Mouse (Mus musculus) embryonic facial prominence, embryonic 13.5 days (tissue): ENCODE measurements around the gene Susd6. TPM values are rescaled to one million over a fixed set of nuclear protein-coding genes. Genes with fewer than 3 reads are reported as not detected.

Experiments used
- ATAC-seq: fragments of 200-750 bp; cut with Nextera tagmentation; 2 replicates; pipeline ENCODE4 v1.8.0; 2017; ENCODE audit warnings: low read depth; ENCODE audit not compliant: insufficient number of reproducible peaks, insufficient read depth, low FRiP score, low TSS enrichment
- H3K27ac ChIP-seq: fragments of 300-500 bp; sonication (generic); 2 replicates; pipeline ENCODE4 v1.5.1; 2015; ENCODE audit warnings: moderate library complexity, mild to moderate bottlenecking, inconsistent platforms
- H3K27me3 ChIP-seq: fragments of 300-500 bp; sonication (generic); 2 replicates; pipeline ENCODE4 v1.6.1; 2015; ENCODE audit warnings: mild to moderate bottlenecking, inconsistent platforms
- H3K36me3 ChIP-seq: fragments of 300-500 bp; sonication (generic); 2 replicates; pipeline ENCODE4 v1.6.1; 2015; ENCODE audit warnings: mild to moderate bottlenecking, inconsistent platforms
- H3K4me1 ChIP-seq: fragments of 300-500 bp; sonication (generic); 2 replicates; pipeline ENCODE4 v1.6.1; 2015; ENCODE audit warnings: inconsistent platforms
- H3K4me2 ChIP-seq: fragments of 300-500 bp; sonication (generic); 2 replicates; pipeline ENCODE4 v1.6.1; 2015; ENCODE audit warnings: moderate library complexity, mild to moderate bottlenecking, inconsistent platforms
- H3K4me3 ChIP-seq: fragments of 300-500 bp; sonication (generic); 2 replicates; pipeline ENCODE4 v1.5.1; 2015; ENCODE audit warnings: mild to moderate bottlenecking, inconsistent platforms
- H3K9ac ChIP-seq: fragments of 300-500 bp; sonication (generic); 2 replicates; pipeline ENCODE4 v1.6.1; 2015; ENCODE audit warnings: mild to moderate bottlenecking, inconsistent platforms
- H3K9me3 ChIP-seq: fragments of 300-500 bp; sonication (generic); 2 replicates; pipeline ENCODE4 v1.6.1; 2016; ENCODE audit warnings: inconsistent platforms
- WGBS: fragments of 180-500 bp; shearing (Covaris S2); methylation state at CpG from one replicate; pipeline ENCODE4 v1.1.7; 2015; ENCODE audit warnings: mixed read lengths; 5-methylcytosine and 5-hydroxymethylcytosine counted together
- polyA plus RNA-seq: library from polyadenylated mRNA; unstranded; fragments of >200 nt; fragmentation: Nextera tagmentation; extraction: Ambion mirVana; gene quantifications from 2 replicates; pipeline ENCODE4 v1.2.1, GENCODE M21; 2015

Gene Susd6
- polyA plus RNA-seq, 1 experiment from 2014 or later: 16.0 TPM

DNA sequence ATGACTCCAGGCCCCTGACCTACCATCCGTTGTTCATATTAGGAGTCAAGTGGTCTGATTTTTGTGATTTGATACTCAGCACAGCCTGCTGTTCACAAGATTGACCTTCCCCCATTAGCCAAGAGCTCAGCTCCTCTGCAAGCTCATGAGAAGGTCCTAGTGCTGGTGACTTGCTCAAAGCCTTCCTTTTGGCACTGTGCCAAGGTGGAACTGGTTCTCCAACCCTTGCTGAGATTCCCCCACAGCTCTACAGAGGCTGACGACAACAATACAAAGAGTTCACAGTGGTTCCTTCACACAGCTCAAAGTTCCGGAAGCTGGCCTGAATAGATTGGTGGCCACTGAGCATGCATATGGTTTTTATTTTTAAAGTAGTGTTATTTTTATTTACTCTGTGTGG, 133.9 kb downstream of the Susd6 start:
- Histone ChIP-seq H3K27me3 (no peaks in the 10 kb centered on the region), H3K4me2 (no peak overlapping the region), H3K4me1 (peaks cover 9% of the 10 kb centered on the region), H3K9me3 (no peaks in the 10 kb centered on the region), H3K36me3 (no peaks in the 10 kb centered on the region), H3K9ac (no peak overlapping the region), H3K4me3 (no peak overlapping the region), H3K27ac (peak overlapping the region; percentile 55; the same call in 1 of the 2 replicates)
- ATAC-seq: peak; percentile 68; the same call in 1 of the 2 replicates
- WGBS: 56% methylated on average over 3 of the region's 3 CpGs

DNA sequence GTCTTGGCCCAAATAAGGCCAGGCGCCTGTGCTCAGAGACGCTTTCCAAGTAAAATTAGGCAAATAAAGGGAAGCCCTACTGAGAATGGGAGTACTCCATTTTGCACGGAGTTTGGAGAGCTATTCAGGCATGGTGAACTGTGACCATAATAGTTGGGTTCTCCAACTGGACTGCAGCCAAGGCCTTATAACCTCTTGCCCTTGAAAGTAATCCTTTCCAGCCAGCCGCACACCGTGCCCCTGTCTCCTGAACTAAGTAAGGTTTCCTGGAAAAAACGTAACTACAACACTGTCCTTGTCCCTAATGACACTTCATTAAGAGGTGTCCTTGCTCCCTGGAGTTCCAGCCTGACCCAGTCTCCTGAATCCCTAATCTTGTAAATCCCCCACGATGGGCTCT, 135.6 kb downstream of the Susd6 start:
- H3K4me2 ChIP-seq: no peak overlapping the region
- ATAC-seq: no peak
- H3K9ac ChIP-seq: no peak overlapping the region
- H3K4me1 ChIP-seq: peaks cover 9% of the 10 kb centered on the region
- H3K36me3 ChIP-seq: no peaks in the 10 kb centered on the region
- 48% methylated on average over 7 of the region's 7 CpGs for WGBS
- H3K27me3 ChIP-seq: no peaks in the 10 kb centered on the region
- H3K27ac ChIP-seq: no peak overlapping the region
- H3K4me3 ChIP-seq: no peak overlapping the region
- H3K9me3 ChIP-seq: no peaks in the 10 kb centered on the region

DNA sequence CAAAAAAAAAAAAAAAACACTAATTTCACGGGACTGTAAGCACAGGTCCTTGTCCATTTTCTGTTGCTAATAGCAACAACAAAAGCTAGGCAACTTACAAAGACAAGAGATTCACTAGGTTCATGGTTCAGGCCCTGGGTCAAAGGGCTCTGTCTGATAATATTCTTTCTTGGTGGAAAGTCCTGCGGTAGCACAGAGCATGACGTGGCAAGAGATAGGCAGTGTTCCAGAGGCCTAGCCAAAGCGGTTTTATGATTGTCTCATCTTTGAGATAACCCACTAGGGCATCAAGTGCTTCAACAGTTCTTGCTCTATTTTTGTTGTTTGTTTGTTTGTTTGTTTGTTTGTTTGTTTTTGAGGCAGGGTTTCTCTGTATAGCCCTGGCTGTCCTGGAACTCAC, 136.2 kb downstream of the Susd6 start:
- Histone ChIP-seq H3K9ac (no peak overlapping the region), H3K9me3 (no peaks in the 10 kb centered on the region), H3K36me3 (no peaks in the 10 kb centered on the region), H3K4me3 (no peak overlapping the region), H3K27ac (no peak overlapping the region), H3K27me3 (no peaks in the 10 kb centered on the region), H3K4me2 (no peak overlapping the region), H3K4me1 (peaks cover 9% of the 10 kb centered on the region)
- ATAC-seq: no peak
- 87% methylated on average over 4 of the region's 4 CpGs for WGBS

DNA sequence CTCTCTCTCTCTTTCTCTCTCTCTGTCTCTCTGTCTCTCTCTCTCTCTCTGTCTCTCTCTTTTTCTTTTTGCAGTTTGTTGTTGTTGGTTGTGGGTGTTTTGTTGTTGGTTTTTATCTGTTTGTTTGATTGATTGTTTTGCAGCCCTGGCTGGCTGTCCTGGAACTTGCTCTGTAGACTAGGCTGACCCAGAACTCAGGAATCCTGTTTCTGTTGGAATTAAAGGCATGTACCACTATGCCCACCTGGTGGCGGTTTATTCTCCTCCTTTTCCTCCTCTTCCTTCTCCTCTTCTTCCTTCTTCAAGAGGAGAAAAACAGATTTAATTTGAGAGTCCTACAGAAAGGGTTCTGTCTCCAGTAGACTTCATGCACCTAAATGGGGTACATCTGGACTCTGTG, 137.2 kb downstream of the Susd6 start:
- no peak overlapping the region for H3K27ac ChIP-seq
- no peak for ATAC-seq
- no peak overlapping the region for H3K4me2 ChIP-seq
- no peaks in the 10 kb centered on the region for H3K9me3 ChIP-seq
- no peaks in the 10 kb centered on the region for H3K36me3 ChIP-seq
- WGBS: 62% methylated on average over 1 of the region's 1 CpGs
- no peaks in the 10 kb centered on the region for H3K27me3 ChIP-seq
- no peak overlapping the region for H3K4me3 ChIP-seq
- peaks cover 9% of the 10 kb centered on the region for H3K4me1 ChIP-seq
- H3K9ac ChIP-seq: no peak overlapping the region

DNA sequence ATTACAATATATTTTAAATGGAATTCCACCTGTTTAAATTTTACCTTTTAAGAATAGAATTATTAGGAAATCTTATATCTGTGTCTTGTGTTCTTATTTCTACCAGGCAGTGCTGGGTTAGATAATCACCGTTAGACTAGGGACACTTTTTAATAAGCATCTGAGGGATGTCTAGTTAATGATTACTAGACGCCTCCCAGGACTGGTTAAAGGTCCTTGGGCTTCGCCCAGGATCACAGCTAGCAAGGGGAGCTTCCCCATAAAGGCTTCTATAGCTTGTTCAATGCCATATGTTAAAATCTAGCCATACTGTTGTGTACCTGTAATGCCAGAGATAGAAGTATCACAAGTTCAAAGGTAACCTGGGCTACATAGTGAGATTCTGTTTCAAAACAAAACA, 138.6 kb downstream of the Susd6 start:
- 0 out of 2 replicates have a peak, but pooled peaks cover 4% of the 10 kb centered on the region for H3K4me1 ChIP-seq
- 81% methylated on average over 3 of the region's 3 CpGs for WGBS
- ATAC-seq: no peak

DNA sequence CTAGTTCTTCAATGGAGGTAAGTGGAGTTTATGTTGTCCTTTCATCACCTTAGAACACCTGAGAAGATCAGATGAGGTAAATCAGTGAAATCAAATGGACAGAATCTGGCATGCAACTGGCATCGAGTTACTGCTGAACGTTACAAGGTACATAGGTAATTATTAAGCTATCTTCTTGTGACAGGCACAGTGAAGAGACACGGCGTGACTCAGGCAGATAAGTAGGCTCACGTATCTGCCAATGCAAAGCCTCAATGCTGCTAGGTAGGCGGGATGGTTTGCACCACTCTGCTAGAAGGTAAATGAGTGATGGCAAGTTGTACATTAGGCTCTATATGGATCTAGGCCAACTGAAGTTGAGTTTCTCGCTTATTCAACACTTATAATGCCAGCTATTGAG, 139.8 kb downstream of the Susd6 start:
- Histone ChIP-seq H3K9me3 (no peaks in the 10 kb centered on the region), H3K9ac (no peak overlapping the region), H3K36me3 (no peaks in the 10 kb centered on the region), H3K27me3 (no peaks in the 10 kb centered on the region), H3K4me1 (no peaks in the 10 kb centered on the region), H3K4me2 (no peak overlapping the region), H3K4me3 (no peak overlapping the region), H3K27ac (no peak overlapping the region)
- WGBS: 79% methylated on average over 7 of the region's 7 CpGs
- no peak for ATAC-seq

More for the DNA sequence above, 138.6 kb downstream of the Susd6 start:
- no peaks in the 10 kb centered on the region for H3K36me3 ChIP-seq
- H3K9me3 ChIP-seq: no peaks in the 10 kb centered on the region
- no peak overlapping the region for H3K4me2 ChIP-seq
- H3K27ac ChIP-seq: no peak overlapping the region
- H3K27me3 ChIP-seq: no peaks in the 10 kb centered on the region
- no peak overlapping the region for H3K9ac ChIP-seq
- no peak overlapping the region for H3K4me3 ChIP-seq

Other genes starting within 250 kb of the Susd6 start
- 23.4 and 24.2 TPM in 2 replicates for gene Slc39a9, start 146.6 kb upstream of the Susd6 start, polyA plus RNA-seq
- 316 and 333 TPM in 2 replicates for gene Erh, start 146.2 kb upstream of the Susd6 start, polyA plus RNA-seq
- 0.07 and 0.21 TPM in 2 replicates for gene Plekhd1, start 97.9 kb upstream of the Susd6 start, polyA plus RNA-seq
- 0.25 and 0.42 TPM in 2 replicates for gene Ccdc177, start 29.8 kb upstream of the Susd6 start, polyA plus RNA-seq
- gene Srsf5, start 155.0 kb downstream of the Susd6 start, polyA plus RNA-seq: 681 and 707 TPM in 2 replicates
- gene Slc10a1, start 178.2 kb downstream of the Susd6 start, polyA plus RNA-seq: 0.94 and 1.7 TPM in 2 replicates
- 9.6 and 15.5 TPM in 2 replicates for gene Smoc1, start 236.3 kb downstream of the Susd6 start, polyA plus RNA-seq